Mouse (Mus musculus): Measurements from ENCODE around the gene Cd33. TPM values are rescaled to one million over a fixed set of nuclear protein-coding genes. Genes with fewer than 3 reads are reported as not detected.

The Cd33 gene
- total and polyA plus RNA-seq, 3 experiments, result not detected

DNA sequence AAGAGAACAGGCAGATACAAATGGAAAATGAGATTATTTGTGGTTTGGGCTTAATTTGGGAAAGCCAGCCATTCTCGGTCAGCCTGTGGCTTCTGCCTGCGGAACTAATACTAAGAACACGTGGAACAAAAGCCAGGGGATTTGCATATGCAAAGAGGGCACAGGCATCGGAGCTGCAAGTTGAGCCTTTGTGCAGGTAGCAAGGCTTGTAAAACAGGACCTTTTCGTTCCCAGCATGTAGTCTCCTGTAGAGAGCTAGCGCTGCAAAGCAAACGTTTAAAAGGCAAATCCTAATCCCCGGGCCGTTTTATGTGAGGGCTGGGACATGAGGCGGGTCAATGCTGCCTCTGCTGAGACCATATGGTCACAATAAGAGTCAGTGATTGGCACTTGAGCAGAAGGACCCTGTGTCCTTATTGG lies 18.4 kb upstream of the Cd33 start:
- Histone ChIP-seq H3K4me3 (ENCODE audit: control insufficient read depth in 1 of 2, insufficient read depth in 1 of 2, low read depth in 2 of 2, low read length in 2 of 2) (no peak overlapping the region), H3K27me3 (ENCODE audit: control insufficient read depth in 1 of 2, insufficient read depth in 2 of 2, low read length in 2 of 2) (no peaks in the 10 kb centered on the region), H3K27ac (ENCODE audit: control insufficient read depth, low read depth, low read length) (no peak overlapping the region), H3K4me1 (ENCODE audit: control insufficient read depth in 1 of 2, insufficient read depth in 2 of 2, low read length in 2 of 2) (no peaks in the 10 kb centered on the region), H3K9me3 (replicated peaks; ENCODE audit: insufficient read depth, low read length) (no peaks in the 10 kb centered on the region), H3K9ac (ENCODE audit: control insufficient read depth, low read depth, low read length, poor library complexity, severe bottlenecking) (no peak overlapping the region), H3K36me3 (ENCODE audit: control insufficient read depth in 1 of 2, insufficient read depth in 2 of 2, low read length in 2 of 2) (no peaks in the 10 kb centered on the region), H3K79me2 (ENCODE audit: control insufficient read depth, insufficient read depth, low read length, poor library complexity) (no peaks in the 10 kb centered on the region)
- no peak for DNase-seq (ENCODE audit: low read depth, low spot score)
- TF ChIP-seq GABPA (IDR thresholded peaks at IDR 0.05; ENCODE audit: low read depth, low read length) (no peak), MEF2A (IDR thresholded peaks at IDR 0.05; ENCODE audit: extremely low read depth, insufficient replicate concordance, low read depth, low read length, poor library complexity, severe bottlenecking) (no peak), CTCF (IDR thresholded peaks at IDR 0.05 in 2 of 3, conservative IDR thresholded peaks at IDR 0.05 in 1 of 3; ENCODE audit: control insufficient read depth in 1 of 3, insufficient read depth in 1 of 3, low read depth in 2 of 3, low read length in 3 of 3, poor library complexity in 1 of 3, severe bottlenecking in 1 of 3) (no peak), POLR2A (IDR thresholded peaks at IDR 0.05; ENCODE audit: control insufficient read depth in 1 of 2, insufficient read depth in 1 of 2, low read depth in 1 of 2, low read length in 2 of 2, poor library complexity in 1 of 2) (no peak), MYB (IDR thresholded peaks at IDR 0.05; ENCODE audit: low read depth, low read length) (no peak), RAD21 (IDR thresholded peaks at IDR 0.05; ENCODE audit: low read depth, low read length) (no peak), POLR2AphosphoS5 (IDR thresholded peaks at IDR 0.05; ENCODE audit: borderline replicate concordance, low read depth, low read length) (no peak), MAFK (IDR thresholded peaks at IDR 0.05; ENCODE audit: borderline replicate concordance, low read depth, low read length) (no peak), SMC3 (IDR thresholded peaks at IDR 0.05; ENCODE audit: low read depth, low read length) (no peak), MXI1 (IDR thresholded peaks at IDR 0.05; ENCODE audit: low read depth, low read length) (no peak), KAT2A (conservative IDR thresholded peaks at IDR 0.05; ENCODE audit: low read depth, low read length) (no peak), USF2 (IDR thresholded peaks at IDR 0.05; ENCODE audit: borderline replicate concordance in 1 of 2, insufficient read depth in 1 of 2, low read depth in 1 of 2, low read length in 2 of 2) (no peak), ZC3H11A (IDR thresholded peaks at IDR 0.05; ENCODE audit: low read depth, low read length) (no peak), SIN3A (IDR thresholded peaks at IDR 0.05; ENCODE audit: low read length) (no peak), TCF12 (IDR thresholded peaks at IDR 0.05; ENCODE audit: low read depth, low read length) (no peak), GATA1 (IDR thresholded peaks at IDR 0.05; ENCODE audit: low read depth, low read length) (no peak)

DNA sequence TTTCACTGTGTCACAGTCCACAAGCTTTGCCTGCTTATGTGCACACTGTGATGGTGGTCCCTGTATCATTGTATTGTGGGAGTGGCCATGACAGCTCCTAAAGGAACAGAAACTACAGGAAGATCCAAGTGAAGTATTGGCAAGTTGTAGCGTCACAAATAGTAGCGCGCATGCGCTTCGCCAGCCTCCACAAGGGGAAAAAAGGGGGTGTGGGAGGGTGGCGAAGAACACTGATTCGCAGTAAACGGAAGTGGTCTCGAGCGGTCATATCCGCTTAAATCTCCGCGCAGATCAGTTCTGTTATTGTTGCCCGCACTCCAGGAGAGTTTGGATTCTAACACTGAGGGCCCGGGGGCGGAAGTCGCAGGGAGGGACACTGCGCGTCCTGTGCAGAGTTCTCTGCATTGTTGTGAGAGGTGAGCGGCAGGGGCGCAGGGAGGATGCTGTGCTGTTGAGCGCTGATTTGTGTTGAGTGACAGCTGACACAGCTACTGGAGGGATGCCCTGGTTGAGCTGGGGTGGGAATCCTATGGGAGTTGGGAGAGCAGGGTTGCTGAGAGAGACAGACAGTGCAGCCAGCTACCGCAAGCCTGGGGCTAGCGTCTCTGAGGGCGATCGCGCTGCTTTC lies 17.9 kb upstream of the Cd33 start, which contains the start of gene Zfp658:
Gene Zfp658, plus strand, starts transcription at position 251 of the 628 bp plus-strand sequence.
- no peak within 1 kb of the TSS for H3K27ac ChIP-seq (ENCODE audit: control insufficient read depth, low read depth, low read length)
- no peaks in the 10 kb centered on the region for H3K9me3 ChIP-seq (replicated peaks; ENCODE audit: insufficient read depth, low read length)
- H3K4me3 ChIP-seq (ENCODE audit: control insufficient read depth in 1 of 2, insufficient read depth in 1 of 2, low read depth in 2 of 2, low read length in 2 of 2), result no peak within 1 kb of the TSS
- no peak for DNase-seq (ENCODE audit: low read depth, low spot score)
- H3K4me1 ChIP-seq (ENCODE audit: control insufficient read depth in 1 of 2, insufficient read depth in 2 of 2, low read length in 2 of 2), result no peaks in the 10 kb centered on the region
- no peaks in the 10 kb centered on the region for H3K27me3 ChIP-seq (ENCODE audit: control insufficient read depth in 1 of 2, insufficient read depth in 2 of 2, low read length in 2 of 2)
- H3K36me3 ChIP-seq (ENCODE audit: control insufficient read depth in 1 of 2, insufficient read depth in 2 of 2, low read length in 2 of 2), result no peaks in the 10 kb centered on the region
- no peaks in the 10 kb centered on the region for H3K79me2 ChIP-seq (ENCODE audit: control insufficient read depth, insufficient read depth, low read length, poor library complexity)
- TF ChIP-seq HCFC1 (IDR thresholded peaks at IDR 0.05; ENCODE audit: low read depth, low read length) (no peak), EP300 (IDR thresholded peaks at IDR 0.05; ENCODE audit: low read depth in 1 of 2, low read length in 2 of 2) (no peak), UBTF (IDR thresholded peaks at IDR 0.05; ENCODE audit: borderline replicate concordance, insufficient read depth, low read depth, low read length) (no peak), GABPA (IDR thresholded peaks at IDR 0.05; ENCODE audit: low read depth, low read length) (no peak), ETS1 (IDR thresholded peaks at IDR 0.05; ENCODE audit: low read depth, low read length) (no peak), NRF1 (IDR thresholded peaks at IDR 0.05; ENCODE audit: insufficient read depth, low read depth, low read length, poor library complexity, severe bottlenecking) (no peak), NELFE (IDR thresholded peaks at IDR 0.05; ENCODE audit: low read depth, low read length) (no peak), RCOR1 (IDR thresholded peaks at IDR 0.05; ENCODE audit: low read depth, low read length) (no peak), MEF2A (IDR thresholded peaks at IDR 0.05; ENCODE audit: extremely low read depth, insufficient replicate concordance, low read depth, low read length, poor library complexity, severe bottlenecking) (no peak), ZMIZ1 (IDR thresholded peaks at IDR 0.05; ENCODE audit: low read depth, low read length) (no peak), TBP (IDR thresholded peaks at IDR 0.05; ENCODE audit: low read depth, low read length) (no peak), ELF1 (IDR thresholded peaks at IDR 0.05; ENCODE audit: low read depth, low read length) (no peak), MXI1 (IDR thresholded peaks at IDR 0.05; ENCODE audit: low read depth, low read length) (no peak), CHD2 (IDR thresholded peaks at IDR 0.05; ENCODE audit: low read length) (no peak), RAD21 (IDR thresholded peaks at IDR 0.05; ENCODE audit: low read depth, low read length) (no peak), CTCF (IDR thresholded peaks at IDR 0.05 in 2 of 3, conservative IDR thresholded peaks at IDR 0.05 in 1 of 3; ENCODE audit: control insufficient read depth in 1 of 3, insufficient read depth in 1 of 3, low read depth in 2 of 3, low read length in 3 of 3, poor library complexity in 1 of 3, severe bottlenecking in 1 of 3) (no peak), POLR2A (IDR thresholded peaks at IDR 0.05; ENCODE audit: control insufficient read depth in 1 of 2, insufficient read depth in 1 of 2, low read depth in 1 of 2, low read length in 2 of 2, poor library complexity in 1 of 2) (no peak), SIN3A (IDR thresholded peaks at IDR 0.05; ENCODE audit: low read length) (no peak), MAZ (IDR thresholded peaks at IDR 0.05; ENCODE audit: low read depth, low read length) (no peak)
- no peak within 1 kb of the TSS for H3K9ac ChIP-seq (ENCODE audit: control insufficient read depth, low read depth, low read length, poor library complexity, severe bottlenecking)
